Mouse (Mus musculus) brain, embryonic 14.5 days (tissue): Measurements from ENCODE around the gene Lmod2. TPM values are rescaled to one million over a fixed set of nuclear protein-coding genes. Genes with fewer than 3 reads are reported as not detected.

ENCODE experiments used
- DNase-seq: peaks from one replicate; pipeline ENCODE4 v3.0.0-alpha.2; 2011; ENCODE audit warnings: low read depth
- CTCF ChIP-seq: fragments of 200-500 bp; IDR thresholded peaks from 2 replicates; pipeline ENCODE4 v1.5.1; 2012; ENCODE audit warnings: inconsistent platforms, mild to moderate bottlenecking, moderate library complexity, borderline replicate concordance; ENCODE audit not compliant: insufficient read depth, insufficient read length; ENCODE audit errors: extremely low read depth
- POLR2A ChIP-seq: fragments of 200-500 bp; IDR thresholded peaks from 2 replicates; pipeline ENCODE4 v1.6.1; 2012; ENCODE audit warnings: mild to moderate bottlenecking, inconsistent platforms, borderline replicate concordance; ENCODE audit not compliant: poor library complexity, insufficient read depth, insufficient read length, severe bottlenecking; ENCODE audit errors: extremely low read depth
- polyA plus RNA-seq: library from polyadenylated mRNA; depleted of rRNA; stranded (reverse); fragments of >200 nt; gene quantifications from 2 replicates; pipeline ENCODE4 v1.2.3, GENCODE M21; 2012; rRNA removed

The Lmod2 gene
- polyA plus RNA-seq, 1 experiment: not detected

DNA sequence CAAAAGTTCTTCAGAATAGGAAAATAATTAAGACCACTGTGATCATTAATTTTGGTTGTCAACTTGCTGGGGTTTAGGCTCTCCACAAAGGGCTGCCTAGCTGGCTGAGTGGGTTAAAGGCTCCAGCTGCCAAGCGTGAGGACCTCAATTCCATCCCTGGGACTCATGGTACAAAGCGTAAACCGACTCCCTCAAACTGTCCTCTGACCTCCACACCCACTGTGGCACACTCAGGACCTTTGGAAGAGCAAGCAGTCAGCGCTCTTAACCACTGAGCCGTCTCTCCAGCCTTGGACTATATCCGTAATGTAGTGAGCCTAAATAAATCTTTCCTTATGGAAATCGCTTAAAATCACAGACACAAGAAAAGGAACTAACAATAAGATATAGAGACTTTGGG is 54.0 kb downstream of the Lmod2 start:
- TF ChIP-seq POLR2A: no peak
- TF ChIP-seq CTCF: no peak
- DNase-seq: no peak

Other genes with a start within 250 kb of the Lmod2 start
- gene Iqub, start 82.7 kb upstream of the Lmod2 start, polyA plus RNA-seq: 0.82 and 1.4 TPM in 2 replicates
- 20.1 and 36.1 TPM in 2 replicates for gene Ndufa5, start 69.7 kb upstream of the Lmod2 start, polyA plus RNA-seq
- 0.01 and 0.03 TPM in 2 replicates for gene Asb15, start 69.6 kb upstream of the Lmod2 start, polyA plus RNA-seq
- gene Wasl, start 67.2 kb downstream of the Lmod2 start, polyA plus RNA-seq: 25.1 and 30.6 TPM in 2 replicates
- gene Hyal6, start 135.5 kb downstream of the Lmod2 start, polyA plus RNA-seq: not detected in 2 replicates
- gene Hyal4, start 150.6 kb downstream of the Lmod2 start, polyA plus RNA-seq: not detected in 2 replicates
- gene Spam1, start 193.4 kb downstream of the Lmod2 start, polyA plus RNA-seq: not detected in 2 replicates